Mouse (Mus musculus) heart, embryonic 10.5 days (tissue): ENCODE data around the gene Ptgs2. TPM values are rescaled to one million over a fixed set of nuclear protein-coding genes. Genes with fewer than 3 reads are reported as not detected.

Experiments used
- DNase-seq: peaks from one replicate; pipeline ENCODE4 v3.0.0-alpha.2; 2017; ENCODE audit warnings: low spot score
- H3K27ac ChIP-seq: fragments of 300-500 bp; sonication (generic); 2 replicates; pipeline ENCODE4 v1.5.1; 2016; ENCODE audit warnings: mild to moderate bottlenecking
- H3K27me3 ChIP-seq: fragments of 300-500 bp; sonication (generic); 2 replicates; pipeline ENCODE4 v1.6.1; 2016; ENCODE audit warnings: mild to moderate bottlenecking; ENCODE audit not compliant: poor library complexity, insufficient read depth, severe bottlenecking
- H3K36me3 ChIP-seq: fragments of 300-500 bp; sonication (generic); 2 replicates; pipeline ENCODE4 v1.6.1; 2016; ENCODE audit warnings: mild to moderate bottlenecking, moderate library complexity
- H3K4me1 ChIP-seq: fragments of 300-500 bp; sonication (generic); 2 replicates; pipeline ENCODE4 v1.6.1; 2016; ENCODE audit warnings: mild to moderate bottlenecking
- H3K4me3 ChIP-seq: fragments of 300-500 bp; sonication (generic); 2 replicates; pipeline ENCODE4 v1.5.1; 2016; ENCODE audit warnings: mild to moderate bottlenecking, moderate library complexity
- H3K9me3 ChIP-seq: fragments of 300-500 bp; sonication (generic); 2 replicates; pipeline ENCODE4 v1.6.1; 2016; ENCODE audit warnings: mild to moderate bottlenecking, moderate library complexity
- WGBS: fragments of 180-500 bp; shearing (Covaris S2); methylation state at CpG from one replicate; pipeline ENCODE4 v1.1.7; 2016; 5-methylcytosine and 5-hydroxymethylcytosine counted together
- polyA plus RNA-seq: library from polyadenylated mRNA; unstranded; fragments of >200 nt; fragmentation: Nextera tagmentation; extraction: Ambion mirVana; gene quantifications from 2 replicates; pipeline ENCODE4 v1.2.1, GENCODE M21; 2016

Gene Ptgs2
- polyA plus RNA-seq: 0.15 and 0.49 TPM in 2 replicates

- Histone ChIP-seq H3K36me3 (no peaks in the 10 kb centered on the region), H3K27me3 (no peaks in the 10 kb centered on the region), H3K27ac (peak within 1 kb of the TSS; percentile 49; the same call in 1 of the 2 replicates), H3K4me1 (peaks cover 4% of the 10 kb centered on the region; the same call in 1 of the 2 replicates), H3K9me3 (no peaks in the 10 kb centered on the region), H3K4me3 (peak within 1 kb of the TSS; percentile 64)
- WGBS: 2% methylated on average over 26 of the region's 26 CpGs
- peak; percentile 77 for DNase-seq
Observed at GRCm38 (mm10) chr1:150099790-150100333, at the start of gene Ptgs2. Ptgs2 (plus strand) TSS chr1:150100031.

GRCm38 (mm10) chr1:150050256-150050655 lies 49.6 kb upstream of the Ptgs2 start:
- H3K4me1 ChIP-seq: no peaks in the 10 kb centered on the region
- H3K36me3 ChIP-seq: no peaks in the 10 kb centered on the region
- no peaks in the 10 kb centered on the region for H3K9me3 ChIP-seq
- no peak overlapping the region for H3K27ac ChIP-seq
- H3K4me3 ChIP-seq: no peak overlapping the region
- H3K27me3 ChIP-seq: no peaks in the 10 kb centered on the region
- WGBS: 57% methylated on average over 1 of the region's 1 CpGs
- DNase-seq: no peak

- no peak for DNase-seq
- whole genome bisulfite sequencing: 89% methylated on average over 1 of the region's 1 CpGs
- Histone ChIP-seq H3K36me3 (no peaks in the 10 kb centered on the region), H3K4me3 (no peak overlapping the region), H3K27me3 (no peaks in the 10 kb centered on the region), H3K27ac (no peak overlapping the region), H3K9me3 (no peaks in the 10 kb centered on the region), H3K4me1 (no peaks in the 10 kb centered on the region)
Observed at GRCm38 (mm10) chr1:150065684-150066083, 34.1 kb upstream of the Ptgs2 start.

DNA sequence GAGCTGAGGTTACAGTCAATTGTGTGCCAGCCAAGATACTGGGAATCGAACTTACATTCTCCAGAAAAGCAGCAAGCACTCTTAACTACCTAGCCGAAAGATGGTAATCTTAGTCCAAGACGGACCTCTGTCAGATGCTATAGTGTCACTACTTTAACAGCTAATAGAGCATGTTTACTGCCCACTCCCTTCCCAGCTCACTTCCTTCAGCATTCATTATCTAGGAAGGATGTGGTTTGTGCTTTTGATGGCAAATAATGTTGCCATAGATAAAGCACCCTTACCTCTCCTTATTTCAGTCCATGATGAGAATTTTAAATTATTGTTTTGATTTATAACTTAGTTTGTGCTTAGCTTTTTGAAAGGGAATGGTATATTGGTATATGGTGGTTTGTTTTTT lies 27.0 kb upstream of the Ptgs2 start:
- H3K9me3 ChIP-seq: no peaks in the 10 kb centered on the region
- H3K27ac ChIP-seq: no peak overlapping the region
- no peaks in the 10 kb centered on the region for H3K36me3 ChIP-seq
- no peak overlapping the region for H3K4me3 ChIP-seq
- no peaks in the 10 kb centered on the region for H3K27me3 ChIP-seq
- H3K4me1 ChIP-seq: no peaks in the 10 kb centered on the region
- DNase-seq: no peak
- 63% methylated on average over 3 of the region's 3 CpGs for WGBS

GRCm38 (mm10) chr1:150074609-150075008 lies 25.2 kb upstream of the Ptgs2 start:
- Histone ChIP-seq H3K4me3 (no peak overlapping the region), H3K27me3 (no peaks in the 10 kb centered on the region), H3K4me1 (no peaks in the 10 kb centered on the region), H3K9me3 (no peaks in the 10 kb centered on the region), H3K36me3 (no peaks in the 10 kb centered on the region), H3K27ac (no peak overlapping the region)
- 61% methylated on average over 1 of the region's 1 CpGs for WGBS
- no peak for DNase-seq

- no peaks in the 10 kb centered on the region for H3K9me3 ChIP-seq
- H3K4me1 ChIP-seq: no peaks in the 10 kb centered on the region
- WGBS: 79% methylated on average over 6 of the region's 6 CpGs
- no peak overlapping the region for H3K27ac ChIP-seq
- H3K4me3 ChIP-seq: no peak overlapping the region
- DNase-seq: no peak
- no peaks in the 10 kb centered on the region for H3K27me3 ChIP-seq
- H3K36me3 ChIP-seq: no peaks in the 10 kb centered on the region
Observed at GRCm38 (mm10) chr1:150089040-150089692, 10.7 kb upstream of the Ptgs2 start.

DNA sequence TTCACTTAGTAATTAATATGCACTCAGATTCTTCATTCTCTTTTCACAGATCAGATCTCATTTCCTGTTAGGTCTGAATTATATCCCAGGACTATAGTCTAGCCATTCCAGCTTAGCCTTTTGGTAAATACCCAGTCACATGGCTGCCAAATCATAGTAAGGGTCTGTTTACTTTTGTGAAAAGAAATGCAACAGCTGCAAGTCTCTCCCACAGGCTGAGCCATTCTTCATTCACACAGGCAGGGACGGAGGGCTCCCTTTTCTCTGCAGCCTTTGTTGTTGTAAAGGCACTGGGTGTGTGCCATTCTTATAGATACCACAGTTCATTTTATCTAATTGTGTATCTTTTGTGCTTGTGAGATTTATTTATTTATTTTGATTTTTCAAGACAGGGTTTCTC lies 9.6 kb upstream of the Ptgs2 start:
- no peaks in the 10 kb centered on the region for H3K4me1 ChIP-seq
- 68% methylated on average over 1 of the region's 1 CpGs for WGBS
- H3K4me3 ChIP-seq: no peak overlapping the region
- no peaks in the 10 kb centered on the region for H3K9me3 ChIP-seq
- H3K36me3 ChIP-seq: no peaks in the 10 kb centered on the region
- no peaks in the 10 kb centered on the region for H3K27me3 ChIP-seq
- no peak overlapping the region for H3K27ac ChIP-seq
- no peak for DNase-seq

- 83% methylated on average over 2 of the region's 2 CpGs for WGBS
Observed at GRCm38 (mm10) chr1:150097036-150097435, 2.8 kb upstream of the Ptgs2 start.

GRCm38 (mm10) chr1:150097721-150098120 lies 2.1 kb upstream of the Ptgs2 start:
- H3K4me3 ChIP-seq: no peak overlapping the region
- no peaks in the 10 kb centered on the region for H3K27me3 ChIP-seq
- WGBS: 59% methylated on average over 1 of the region's 1 CpGs
- DNase-seq: no peak
- no peak overlapping the region for H3K27ac ChIP-seq
- H3K4me1 ChIP-seq: peaks cover 4% of the 10 kb centered on the region; the same call in 1 of the 2 replicates
- H3K9me3 ChIP-seq: no peaks in the 10 kb centered on the region
- H3K36me3 ChIP-seq: no peaks in the 10 kb centered on the region

More at GRCm38 (mm10) chr1:150097036-150097435, 2.8 kb upstream of the Ptgs2 start:
- H3K9me3 ChIP-seq: no peaks in the 10 kb centered on the region
- no peaks in the 10 kb centered on the region for H3K36me3 ChIP-seq
- H3K27me3 ChIP-seq: no peaks in the 10 kb centered on the region
- DNase-seq: no peak
- peaks cover 4% of the 10 kb centered on the region; the same call in 1 of the 2 replicates for H3K4me1 ChIP-seq
- H3K4me3 ChIP-seq: no peak overlapping the region
- H3K27ac ChIP-seq: no peak overlapping the region

DNA sequence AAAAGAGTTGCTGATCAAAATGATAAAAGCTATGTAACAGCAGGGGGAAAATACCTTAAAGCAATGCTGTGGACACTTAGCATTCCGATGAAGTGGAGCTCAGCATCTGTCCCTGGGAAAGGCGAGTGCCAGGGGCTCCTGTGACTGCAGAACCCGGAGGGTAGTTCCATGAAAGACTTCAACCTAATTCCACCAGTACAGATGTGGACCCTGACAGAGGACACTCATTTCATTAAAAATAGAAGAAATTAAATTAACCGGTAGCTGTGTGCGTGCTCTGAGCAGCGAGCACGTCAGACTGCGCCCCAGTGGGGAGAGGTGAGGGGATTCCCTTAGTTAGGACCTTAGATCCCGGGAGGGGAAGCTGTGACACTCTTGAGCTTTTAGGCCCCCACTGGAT lies 457 bp upstream of the Ptgs2 start:
- WGBS: 2% methylated on average over 9 of the region's 9 CpGs
- H3K4me3 ChIP-seq: peak overlapping the region; percentile 64
- H3K27ac ChIP-seq: peak overlapping the region; percentile 49; the same call in 1 of the 2 replicates
- H3K9me3 ChIP-seq: no peaks in the 10 kb centered on the region
- H3K36me3 ChIP-seq: no peaks in the 10 kb centered on the region
- DNase-seq: no peak
- H3K4me1 ChIP-seq: peaks cover 4% of the 10 kb centered on the region; the same call in 1 of the 2 replicates
- no peaks in the 10 kb centered on the region for H3K27me3 ChIP-seq

DNA sequence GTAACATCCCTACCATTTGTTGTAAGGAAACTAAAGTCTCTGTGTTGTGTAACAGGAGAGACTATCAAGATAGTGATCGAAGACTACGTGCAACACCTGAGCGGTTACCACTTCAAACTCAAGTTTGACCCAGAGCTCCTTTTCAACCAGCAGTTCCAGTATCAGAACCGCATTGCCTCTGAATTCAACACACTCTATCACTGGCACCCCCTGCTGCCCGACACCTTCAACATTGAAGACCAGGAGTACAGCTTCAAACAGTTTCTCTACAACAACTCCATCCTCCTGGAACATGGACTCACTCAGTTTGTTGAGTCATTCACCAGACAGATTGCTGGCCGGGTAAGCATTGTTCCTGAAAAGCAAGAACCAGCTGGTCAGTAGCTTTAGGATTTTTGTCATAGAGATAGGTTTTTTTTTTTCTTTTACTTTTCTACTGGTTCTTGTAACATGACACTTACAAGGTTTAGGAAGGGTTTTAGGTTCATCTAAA lies 4.4 kb downstream of the Ptgs2 start:
- no peaks in the 10 kb centered on the region for H3K36me3 ChIP-seq
- H3K9me3 ChIP-seq: no peaks in the 10 kb centered on the region
- H3K27ac ChIP-seq: no peak overlapping the region
- H3K4me3 ChIP-seq: no peak overlapping the region
- H3K4me1 ChIP-seq: peaks cover 4% of the 10 kb centered on the region; the same call in 1 of the 2 replicates
- H3K27me3 ChIP-seq: no peaks in the 10 kb centered on the region
- WGBS: 86% methylated on average over 6 of the region's 6 CpGs
- DNase-seq: no peak

- Histone ChIP-seq H3K27me3 (no peaks in the 10 kb centered on the region), H3K4me1 (no peaks in the 10 kb centered on the region), H3K36me3 (no peaks in the 10 kb centered on the region), H3K4me3 (no peak overlapping the region), H3K27ac (no peak overlapping the region), H3K9me3 (no peaks in the 10 kb centered on the region)
- WGBS: 86% methylated on average over 7 of the region's 7 CpGs
- DNase-seq: no peak
Observed at GRCm38 (mm10) chr1:150106736-150107135, 6.9 kb downstream of the Ptgs2 start.

DNA sequence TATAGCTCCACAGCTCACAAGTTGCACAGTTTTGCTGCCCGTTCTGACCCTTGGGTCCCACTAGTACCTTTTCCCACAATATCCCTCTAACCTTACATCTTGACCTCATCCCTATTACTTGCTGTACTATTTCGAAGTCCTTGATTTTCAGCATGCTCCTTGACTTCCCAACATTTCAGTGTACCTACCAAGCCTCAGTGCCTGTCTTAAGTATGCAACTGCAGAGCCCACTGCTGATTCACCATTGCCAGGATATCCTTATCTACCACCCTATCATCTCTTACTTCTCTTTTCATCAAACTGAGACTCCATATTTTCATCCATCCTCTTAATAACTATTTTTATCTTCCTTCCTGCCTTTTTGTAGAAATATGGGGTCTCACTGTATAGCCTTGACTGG lies 9.8 kb downstream of the Ptgs2 start:
- no peaks in the 10 kb centered on the region for H3K27me3 ChIP-seq
- H3K27ac ChIP-seq: no peak overlapping the region
- H3K4me3 ChIP-seq: no peak overlapping the region
- H3K36me3 ChIP-seq: no peaks in the 10 kb centered on the region
- WGBS: 80% methylated on average over 2 of the region's 2 CpGs
- DNase-seq: no peak
- no peaks in the 10 kb centered on the region for H3K9me3 ChIP-seq
- H3K4me1 ChIP-seq: no peaks in the 10 kb centered on the region
